Mouse (Mus musculus): ENCODE measurements around the gene Cntnap5c.

Gene Cntnap5c

GRCm38 (mm10) chr17:58003322-58003721 is 234.0 kb downstream of the Cntnap5c start:
- no peak for DNase-seq (ENCODE audit: low spot score)

- DNase-seq (ENCODE audit: low spot score), result no peak
Observed at GRCm38 (mm10) chr17:58004491-58004890, 235.1 kb downstream of the Cntnap5c start.

GRCm38 (mm10) chr17:58041178-58041577 is 271.8 kb downstream of the Cntnap5c start:
- no peak for DNase-seq (ENCODE audit: low spot score)

GRCm38 (mm10) chr17:58045149-58045548 is 275.8 kb downstream of the Cntnap5c start:
- DNase-seq (ENCODE audit: low spot score), result no peak

GRCm38 (mm10) chr17:58069912-58070311 is 300.5 kb downstream of the Cntnap5c start:
- no peak for DNase-seq (ENCODE audit: low spot score)

GRCm38 (mm10) chr17:58082676-58083075 is 313.3 kb downstream of the Cntnap5c start:
- DNase-seq (ENCODE audit: low spot score), result peak; percentile 32

GRCm38 (mm10) chr17:58104505-58104904 is 335.1 kb downstream of the Cntnap5c start:
- DNase-seq (ENCODE audit: low spot score), result no peak

- DNase-seq (ENCODE audit: low spot score), result no peak
Observed at GRCm38 (mm10) chr17:58107901-58108300, 338.5 kb downstream of the Cntnap5c start.

- DNase-seq (ENCODE audit: low spot score), result no peak
Observed at GRCm38 (mm10) chr17:58108335-58108734, 339.0 kb downstream of the Cntnap5c start.

GRCm38 (mm10) chr17:58187171-58187570 is 417.8 kb downstream of the Cntnap5c start:
- DNase-seq (ENCODE audit: low spot score), result peak; percentile 8

GRCm38 (mm10) chr17:58201148-58201547 is 431.8 kb downstream of the Cntnap5c start:
- DNase-seq (ENCODE audit: low spot score), result no peak

- DNase-seq (ENCODE audit: low spot score), result no peak
Observed at GRCm38 (mm10) chr17:58268058-58268457, 498.7 kb downstream of the Cntnap5c start.

GRCm38 (mm10) chr17:58351310-58351709 is 581.9 kb downstream of the Cntnap5c start:
- DNase-seq (ENCODE audit: low spot score), result no peak

- DNase-seq (ENCODE audit: low spot score), result no peak
Observed at GRCm38 (mm10) chr17:58356224-58356623, 586.9 kb downstream of the Cntnap5c start.

- no peak for DNase-seq (ENCODE audit: low spot score)
Observed at GRCm38 (mm10) chr17:58363582-58364267, 594.4 kb downstream of the Cntnap5c start.

- DNase-seq (ENCODE audit: low spot score), result no peak
Observed at GRCm38 (mm10) chr17:58370089-58370488, 600.7 kb downstream of the Cntnap5c start.

- DNase-seq (ENCODE audit: low spot score), result peak; percentile 30
Observed at GRCm38 (mm10) chr17:58407769-58408168, 638.4 kb downstream of the Cntnap5c start.

- DNase-seq (ENCODE audit: low spot score), result no peak
Observed at GRCm38 (mm10) chr17:58408756-58409155, 639.4 kb downstream of the Cntnap5c start.

- DNase-seq (ENCODE audit: low spot score), result no peak
Observed at GRCm38 (mm10) chr17:58437443-58437842, 668.1 kb downstream of the Cntnap5c start.

Data from layer of hippocampus, adult 11-12 months (tissue).